Mouse (Mus musculus) myocyte (in vitro differentiated cells): ENCODE data around the gene Slc19a1.

Experiments
- CEBPB ChIP-seq: IDR thresholded peaks from 2 replicates; pipeline ENCODE4 v1.6.1; 2011; ENCODE audit warnings: mild to moderate bottlenecking, moderate library complexity; ENCODE audit not compliant: poor library complexity, insufficient read depth, severe bottlenecking
- MAX ChIP-seq: IDR thresholded peaks from one replicate; pipeline ENCODE4 v1.6.1; 2011; ENCODE audit warnings: low read depth, mild to moderate bottlenecking, control low read depth
- MYOD1 ChIP-seq, 3 experiments: IDR thresholded peaks; one replicate each; pipeline ENCODE4 v1.6.1; 2011; ENCODE audit warnings: control low read depth in 2 of 3, low read depth in 2 of 3, mild to moderate bottlenecking in 2 of 3, moderate library complexity in 1 of 3; ENCODE audit not compliant: insufficient read length in 2 of 3, control insufficient read depth in 1 of 3
- MYOG ChIP-seq, 3 experiments: IDR thresholded peaks; one replicate each; pipeline ENCODE4 v1.6.1; 2011; ENCODE audit warnings: control low read depth in 2 of 3, low read depth in 2 of 3, mild to moderate bottlenecking in 2 of 3; ENCODE audit not compliant: insufficient read length in 2 of 3, control insufficient read depth in 1 of 3, insufficient read depth in 1 of 3
- POLR2A ChIP-seq: IDR thresholded peaks from one replicate; pipeline ENCODE4 v1.6.1; 2011; ENCODE audit warnings: low read depth, mild to moderate bottlenecking, control low read depth, moderate library complexity; ENCODE audit not compliant: insufficient read length
- POLR2AphosphoS2 ChIP-seq: IDR thresholded peaks from one replicate; pipeline ENCODE4 v1.6.1; 2011; ENCODE audit warnings: low read depth, control low read depth; ENCODE audit not compliant: insufficient read length
- TCF12 ChIP-seq: IDR thresholded peaks from one replicate; pipeline ENCODE4 v1.6.1; 2011; ENCODE audit warnings: mild to moderate bottlenecking, control low read depth; ENCODE audit not compliant: poor library complexity, insufficient read depth, severe bottlenecking
- USF1 ChIP-seq: IDR thresholded peaks from one replicate; pipeline ENCODE4 v1.6.1; 2011; ENCODE audit warnings: low read depth, mild to moderate bottlenecking, control low read depth, moderate library complexity

DNA sequence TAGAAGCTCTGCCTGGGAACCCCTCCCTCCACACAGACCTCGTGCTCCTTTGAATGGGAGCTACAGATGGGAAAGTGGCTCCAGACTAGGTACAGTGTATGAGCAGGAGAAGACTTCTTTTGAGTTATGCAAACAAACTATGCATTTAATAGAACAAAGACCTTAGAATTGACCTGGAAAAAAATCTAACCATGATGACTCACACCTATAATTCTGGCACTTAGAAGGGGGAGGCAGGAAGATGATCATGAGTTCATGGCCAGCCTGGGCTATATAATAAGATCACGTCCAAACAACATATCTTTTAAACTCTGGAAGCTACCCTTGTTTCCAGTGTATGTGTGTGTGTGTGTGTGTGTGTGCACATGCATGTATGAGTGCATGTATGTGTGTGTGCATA lies 15.0 kb upstream of the Slc19a1 start:
- no peak for TF ChIP-seq POLR2A
- no peak for TF ChIP-seq MAX
- TF ChIP-seq TCF12, result no peak
- no peak for TF ChIP-seq MYOG (IDR thresholded peaks at IDR 0.05; ENCODE audit: control insufficient read depth in 1 of 3, insufficient read depth in 1 of 3, insufficient read length in 2 of 3, low read depth in 2 of 3)
- TF ChIP-seq MYOD1 (IDR thresholded peaks at IDR 0.05; ENCODE audit: control insufficient read depth in 1 of 3, insufficient read length in 2 of 3, low read depth in 2 of 3), result no peak
- no peak for TF ChIP-seq CEBPB
- no peak for TF ChIP-seq USF1
- TF ChIP-seq POLR2AphosphoS2, result no peak
